Mouse (Mus musculus): ENCODE data around the gene Sugct. TPM values are rescaled to one million over a fixed set of nuclear protein-coding genes. Genes with fewer than 3 reads are reported as not detected.

Gene Sugct
- polyA plus RNA-seq, 1 experiment from 2014 or later: 2.7 TPM

GRCm38 (mm10) chr13:17642294-17642693 is 53.1 kb downstream of the Sugct start:
- Histone ChIP-seq H3K4me3 (ENCODE audit: low read depth, low read length) (no peak overlapping the region), H3K27ac (ENCODE audit: low read depth, low read length) (no peak overlapping the region), H3K27me3 (ENCODE audit: control insufficient read depth, insufficient read depth, low read length) (no peaks in the 10 kb centered on the region), H3K4me1 (ENCODE audit: control insufficient read depth, insufficient read depth, low read length) (no peaks in the 10 kb centered on the region), H3K9me3 (ENCODE audit: control insufficient read depth, low read length) (no peaks in the 10 kb centered on the region), H3K4me2 (ENCODE audit: low read depth) (no peak overlapping the region), H3K36me3 (ENCODE audit: control insufficient read depth, insufficient read depth, low read length) (no peaks in the 10 kb centered on the region), H3K9ac (ENCODE audit: low read length) (no peak overlapping the region)
- WGBS: 60% methylated on average over 2 of the region's 2 CpGs
- no peak for ATAC-seq (ENCODE audit: insufficient read depth, low FRiP score, low TSS enrichment)
- no peak for DNase-seq (ENCODE audit: low spot score)

DNA sequence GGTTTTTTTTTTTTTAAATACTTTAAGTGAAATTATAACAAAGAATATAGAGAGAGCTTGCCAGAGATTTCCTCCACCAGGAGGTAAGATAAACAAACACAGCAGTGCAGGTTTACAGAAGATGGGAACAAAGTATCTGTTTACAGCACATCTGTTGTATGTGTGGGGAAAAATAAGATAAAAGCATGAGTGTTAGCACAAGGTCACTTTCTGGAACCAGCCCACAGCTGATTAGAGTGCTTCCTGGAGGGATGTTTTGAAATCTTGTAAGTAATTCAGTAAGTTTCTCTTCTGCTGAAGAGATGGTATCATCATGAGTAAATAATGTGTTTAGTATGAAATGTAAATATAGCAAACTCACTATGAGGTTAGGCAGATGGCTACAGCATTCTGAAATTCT is 57.3 kb downstream of the Sugct start:
- H3K27me3 ChIP-seq (ENCODE audit: control insufficient read depth, insufficient read depth, low read length): no peaks in the 10 kb centered on the region
- no peaks in the 10 kb centered on the region for H3K9me3 ChIP-seq (ENCODE audit: control insufficient read depth, low read length)
- H3K4me3 ChIP-seq (ENCODE audit: low read depth, low read length): no peak overlapping the region
- no peak for ATAC-seq (ENCODE audit: insufficient read depth, low FRiP score, low TSS enrichment)
- no peak for DNase-seq (ENCODE audit: low spot score)
- no peaks in the 10 kb centered on the region for H3K4me1 ChIP-seq (ENCODE audit: control insufficient read depth, insufficient read depth, low read length)
- H3K36me3 ChIP-seq (ENCODE audit: control insufficient read depth, insufficient read depth, low read length): no peaks in the 10 kb centered on the region
- no peak overlapping the region for H3K4me2 ChIP-seq (ENCODE audit: low read depth)
- H3K9ac ChIP-seq (ENCODE audit: low read length): no peak overlapping the region
- H3K27ac ChIP-seq (ENCODE audit: low read depth, low read length): no peak overlapping the region

GRCm38 (mm10) chr13:17627108-17627507 is 68.2 kb downstream of the Sugct start:
- Histone ChIP-seq H3K9ac (ENCODE audit: low read length) (no peak overlapping the region), H3K27me3 (ENCODE audit: control insufficient read depth, insufficient read depth, low read length) (no peaks in the 10 kb centered on the region), H3K9me3 (ENCODE audit: control insufficient read depth, low read length) (no peaks in the 10 kb centered on the region), H3K4me2 (ENCODE audit: low read depth) (no peak overlapping the region), H3K4me3 (ENCODE audit: low read depth, low read length) (no peak overlapping the region), H3K4me1 (ENCODE audit: control insufficient read depth, insufficient read depth, low read length) (no peaks in the 10 kb centered on the region), H3K27ac (ENCODE audit: low read depth, low read length) (no peak overlapping the region), H3K36me3 (ENCODE audit: control insufficient read depth, insufficient read depth, low read length) (no peaks in the 10 kb centered on the region)
- 87% methylated on average over 5 of the region's 5 CpGs for WGBS
- ATAC-seq (ENCODE audit: insufficient read depth, low FRiP score, low TSS enrichment) (no peak), DNase-seq (ENCODE audit: low spot score) (no peak)

DNA sequence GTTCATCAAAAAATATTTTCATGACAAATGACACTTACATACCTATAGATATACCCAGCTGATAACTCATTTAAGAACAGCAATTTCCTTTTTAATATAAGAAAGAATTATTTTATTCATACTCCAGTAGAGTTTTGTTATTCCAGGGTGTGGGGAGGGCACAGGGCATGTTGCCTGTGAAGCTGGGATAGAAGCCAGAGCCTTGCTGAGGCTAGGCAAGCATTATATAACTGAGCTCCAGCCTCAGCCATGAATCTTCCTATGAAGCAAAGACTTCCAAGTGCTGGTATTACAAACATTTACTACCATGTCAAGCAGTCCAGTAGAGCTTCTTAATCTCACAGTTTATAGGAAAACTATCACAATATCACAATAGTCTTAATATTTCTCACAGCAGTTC is 70.4 kb downstream of the Sugct start:
- Histone ChIP-seq H3K27ac (ENCODE audit: low read depth, low read length) (no peak overlapping the region), H3K4me1 (ENCODE audit: control insufficient read depth, insufficient read depth, low read length) (no peaks in the 10 kb centered on the region), H3K9me3 (ENCODE audit: control insufficient read depth, low read length) (no peaks in the 10 kb centered on the region), H3K4me3 (ENCODE audit: low read depth, low read length) (no peak overlapping the region), H3K9ac (ENCODE audit: low read length) (no peak overlapping the region), H3K27me3 (ENCODE audit: control insufficient read depth, insufficient read depth, low read length) (no peaks in the 10 kb centered on the region), H3K36me3 (ENCODE audit: control insufficient read depth, insufficient read depth, low read length) (no peaks in the 10 kb centered on the region), H3K4me2 (ENCODE audit: low read depth) (no peak overlapping the region)
- no peak for DNase-seq (ENCODE audit: low spot score)
- ATAC-seq (ENCODE audit: insufficient read depth, low FRiP score, low TSS enrichment): no peak

GRCm38 (mm10) chr13:17606217-17606616 is 89.1 kb downstream of the Sugct start:
- ATAC-seq (ENCODE audit: insufficient read depth, low FRiP score, low TSS enrichment): no peak
- H3K9me3 ChIP-seq (ENCODE audit: control insufficient read depth, low read length): no peaks in the 10 kb centered on the region
- DNase-seq (ENCODE audit: low spot score): no peak
- H3K36me3 ChIP-seq (ENCODE audit: control insufficient read depth, insufficient read depth, low read length): no peaks in the 10 kb centered on the region
- H3K4me2 ChIP-seq (ENCODE audit: low read depth): no peak overlapping the region
- no peak overlapping the region for H3K27ac ChIP-seq (ENCODE audit: low read depth, low read length)
- H3K9ac ChIP-seq (ENCODE audit: low read length): no peak overlapping the region
- H3K27me3 ChIP-seq (ENCODE audit: control insufficient read depth, insufficient read depth, low read length): no peaks in the 10 kb centered on the region
- H3K4me3 ChIP-seq (ENCODE audit: low read depth, low read length): no peak overlapping the region
- no peaks in the 10 kb centered on the region for H3K4me1 ChIP-seq (ENCODE audit: control insufficient read depth, insufficient read depth, low read length)
- WGBS: 77% methylated on average over 1 of the region's 1 CpGs

GRCm38 (mm10) chr13:17604670-17605069 is 90.7 kb downstream of the Sugct start:
- ATAC-seq (ENCODE audit: insufficient read depth, low FRiP score, low TSS enrichment) (no peak), DNase-seq (ENCODE audit: low spot score) (no peak)
- H3K27me3 ChIP-seq (ENCODE audit: control insufficient read depth, insufficient read depth, low read length): no peaks in the 10 kb centered on the region
- no peak overlapping the region for H3K27ac ChIP-seq (ENCODE audit: low read depth, low read length)
- no peaks in the 10 kb centered on the region for H3K9me3 ChIP-seq (ENCODE audit: control insufficient read depth, low read length)
- no peak overlapping the region for H3K4me2 ChIP-seq (ENCODE audit: low read depth)
- WGBS: 79% methylated on average over 3 of the region's 3 CpGs
- no peak overlapping the region for H3K4me3 ChIP-seq (ENCODE audit: low read depth, low read length)
- no peaks in the 10 kb centered on the region for H3K4me1 ChIP-seq (ENCODE audit: control insufficient read depth, insufficient read depth, low read length)
- H3K36me3 ChIP-seq (ENCODE audit: control insufficient read depth, insufficient read depth, low read length): no peaks in the 10 kb centered on the region
- no peak overlapping the region for H3K9ac ChIP-seq (ENCODE audit: low read length)

GRCm38 (mm10) chr13:17603756-17604155 is 91.6 kb downstream of the Sugct start:
- WGBS: 90% methylated on average over 5 of the region's 5 CpGs
- Histone ChIP-seq H3K4me3 (ENCODE audit: low read depth, low read length) (no peak overlapping the region), H3K4me2 (ENCODE audit: low read depth) (no peak overlapping the region), H3K9ac (ENCODE audit: low read length) (no peak overlapping the region), H3K36me3 (ENCODE audit: control insufficient read depth, insufficient read depth, low read length) (no peaks in the 10 kb centered on the region), H3K27me3 (ENCODE audit: control insufficient read depth, insufficient read depth, low read length) (no peaks in the 10 kb centered on the region), H3K4me1 (ENCODE audit: control insufficient read depth, insufficient read depth, low read length) (no peaks in the 10 kb centered on the region), H3K27ac (ENCODE audit: low read depth, low read length) (no peak overlapping the region), H3K9me3 (ENCODE audit: control insufficient read depth, low read length) (no peaks in the 10 kb centered on the region)
- ATAC-seq (ENCODE audit: insufficient read depth, low FRiP score, low TSS enrichment) (no peak), DNase-seq (ENCODE audit: low spot score) (no peak)

DNA sequence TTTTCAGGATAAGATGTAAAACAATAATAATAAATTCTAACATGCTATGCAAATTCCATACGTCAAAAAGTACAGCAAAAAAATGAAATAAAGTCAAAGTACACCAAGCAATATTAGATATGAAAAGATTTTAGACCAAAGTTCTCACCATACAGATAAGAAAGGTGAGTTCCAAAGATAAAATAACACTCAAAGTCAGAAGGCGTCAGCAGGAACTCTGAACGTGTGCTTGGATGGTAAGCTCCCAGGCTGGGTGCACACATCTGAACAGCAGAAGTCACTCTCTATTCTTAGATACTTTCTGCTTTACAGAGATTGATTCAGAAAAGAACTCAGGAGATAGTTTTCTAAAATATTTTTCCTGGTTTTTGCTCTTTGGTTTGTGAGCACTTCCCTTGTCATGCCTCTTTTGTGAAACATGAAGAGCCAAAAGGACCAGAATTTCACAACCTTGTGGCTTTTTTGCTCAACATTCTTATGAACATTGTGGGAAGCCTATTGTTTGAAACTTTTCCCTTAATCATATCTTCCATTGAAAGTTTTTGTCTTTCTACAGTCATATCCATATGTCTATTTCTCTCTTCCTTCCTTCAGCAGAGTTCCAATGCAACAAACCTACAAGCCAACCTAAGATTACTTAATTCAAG is 110.0 kb downstream of the Sugct start:
- H3K9ac ChIP-seq (ENCODE audit: low read length): no peak overlapping the region
- H3K27me3 ChIP-seq (ENCODE audit: control insufficient read depth, insufficient read depth, low read length): no peaks in the 10 kb centered on the region
- H3K36me3 ChIP-seq (ENCODE audit: control insufficient read depth, insufficient read depth, low read length): no peaks in the 10 kb centered on the region
- H3K27ac ChIP-seq (ENCODE audit: low read depth, low read length): no peak overlapping the region
- H3K4me3 ChIP-seq (ENCODE audit: low read depth, low read length): no peak overlapping the region
- no peak for ATAC-seq (ENCODE audit: insufficient read depth, low FRiP score, low TSS enrichment)
- DNase-seq (ENCODE audit: low spot score): no peak
- WGBS: 59% methylated on average over 3 of the region's 3 CpGs
- H3K9me3 ChIP-seq (ENCODE audit: control insufficient read depth, low read length): no peaks in the 10 kb centered on the region
- no peaks in the 10 kb centered on the region for H3K4me1 ChIP-seq (ENCODE audit: control insufficient read depth, insufficient read depth, low read length)
- H3K4me2 ChIP-seq (ENCODE audit: low read depth): no peak overlapping the region

GRCm38 (mm10) chr13:17584804-17585203 is 110.5 kb downstream of the Sugct start:
- ATAC-seq (ENCODE audit: insufficient read depth, low FRiP score, low TSS enrichment): peak; percentile 61; the same call in 1 of the 2 replicates
- DNase-seq (ENCODE audit: low spot score): peak; percentile 15
- Histone ChIP-seq H3K9ac (ENCODE audit: low read length) (no peak overlapping the region), H3K4me1 (ENCODE audit: control insufficient read depth, insufficient read depth, low read length) (no peaks in the 10 kb centered on the region), H3K27ac (ENCODE audit: low read depth, low read length) (no peak overlapping the region), H3K9me3 (ENCODE audit: control insufficient read depth, low read length) (no peaks in the 10 kb centered on the region), H3K36me3 (ENCODE audit: control insufficient read depth, insufficient read depth, low read length) (no peaks in the 10 kb centered on the region), H3K4me2 (ENCODE audit: low read depth) (no peak overlapping the region), H3K27me3 (ENCODE audit: control insufficient read depth, insufficient read depth, low read length) (no peaks in the 10 kb centered on the region), H3K4me3 (ENCODE audit: low read depth, low read length) (no peak overlapping the region)
